Mouse (Mus musculus) liver, embryonic 16.5 days (tissue): Measurements from ENCODE around the gene 2900026A02Rik. TPM values are rescaled to one million over a fixed set of nuclear protein-coding genes. Genes with fewer than 3 reads are reported as not detected.

ENCODE experiments used
- ATAC-seq: fragments of 200-750 bp; cut with Nextera tagmentation; 2 replicates; pipeline ENCODE4 v1.8.0; 2017; ENCODE audit warnings: low read depth, mild to moderate bottlenecking, moderate number of reproducible peaks, moderate library complexity
- H3K27ac ChIP-seq: fragments of 300-500 bp; sonication (generic); 2 replicates; pipeline ENCODE4 v1.5.1; 2014; ENCODE audit warnings: mild to moderate bottlenecking, low read length
- H3K27me3 ChIP-seq: fragments of 300-500 bp; sonication (generic); 2 replicates; pipeline ENCODE4 v1.6.1; 2014; ENCODE audit warnings: low read depth, low read length, mixed read lengths; ENCODE audit not compliant: control insufficient read depth, insufficient read depth
- H3K36me3 ChIP-seq: fragments of 300-500 bp; sonication (generic); 2 replicates; pipeline ENCODE4 v1.6.1; 2014; ENCODE audit warnings: mild to moderate bottlenecking; ENCODE audit not compliant: control insufficient read depth, insufficient read depth
- H3K4me1 ChIP-seq: fragments of 300-500 bp; sonication (generic); 2 replicates; pipeline ENCODE4 v1.6.1; 2014; ENCODE audit warnings: low read depth, low read length, mixed read lengths; ENCODE audit not compliant: control insufficient read depth
- H3K4me2 ChIP-seq: fragments of 300-500 bp; sonication (generic); 2 replicates; pipeline ENCODE4 v1.6.1; 2014; ENCODE audit warnings: low read depth, low read length, mixed read lengths
- H3K4me3 ChIP-seq: fragments of 300-500 bp; sonication (generic); 2 replicates; pipeline ENCODE4 v1.5.1; 2014; ENCODE audit warnings: low read depth, mild to moderate bottlenecking, low read length
- H3K9ac ChIP-seq: fragments of 300-500 bp; sonication (generic); 2 replicates; pipeline ENCODE4 v1.6.1; 2014; ENCODE audit warnings: low read depth, low read length
- H3K9me3 ChIP-seq: fragments of 300-500 bp; sonication (generic); replicated peaks from 2 replicates; pipeline ENCODE4 v1.6.1; 2016; ENCODE audit warnings: low read length; ENCODE audit not compliant: control insufficient read depth
- WGBS: fragments of 180-500 bp; shearing (Covaris S2); extraction: QIAGEN DNeasy Blood & Tissue Kit; methylation state at CpG from one replicate; pipeline ENCODE4 v1.1.7; 2014; ENCODE audit not compliant: insufficient replicate concordance; 5-methylcytosine and 5-hydroxymethylcytosine counted together
- polyA plus RNA-seq: library from polyadenylated mRNA; unstranded; fragments of >200 nt; fragmentation: Nextera tagmentation; extraction: Ambion mirVana; gene quantifications from 2 replicates; pipeline ENCODE4 v1.2.1, GENCODE M21; 2015

The 2900026A02Rik gene
- polyA plus RNA-seq, 1 experiment from 2014 or later = 3.4 TPM

GRCm38 (mm10) chr5:113120741-113121590, 100.1 kb downstream of the 2900026A02Rik start:
- Histone ChIP-seq H3K9me3 (no peaks in the 10 kb centered on the region), H3K27ac (no peak overlapping the region), H3K27me3 (no peaks in the 10 kb centered on the region), H3K4me2 (no peak overlapping the region), H3K9ac (no peak overlapping the region), H3K4me3 (no peak overlapping the region), H3K4me1 (peaks cover 27% of the 10 kb centered on the region), H3K36me3 (no peaks in the 10 kb centered on the region)
- WGBS = 39% methylated on average over 15 of the region's 15 CpGs
- no peak for ATAC-seq

GRCm38 (mm10) chr5:113119861-113120465, 101.1 kb downstream of the 2900026A02Rik start:
- Histone ChIP-seq H3K9me3 (no peaks in the 10 kb centered on the region), H3K4me2 (peak overlapping the region; percentile 56), H3K4me3 (peak overlapping the region; percentile 21; the same call in 1 of the 2 replicates), H3K27me3 (no peaks in the 10 kb centered on the region), H3K36me3 (no peaks in the 10 kb centered on the region), H3K9ac (peak overlapping the region; percentile 30), H3K27ac (peak overlapping the region; percentile 25; the same call in 1 of the 2 replicates), H3K4me1 (peaks cover 31% of the 10 kb centered on the region)
- WGBS = 8% methylated on average over 13 of the region's 13 CpGs
- ATAC-seq = no peak

GRCm38 (mm10) chr5:113119291-113119690, 101.7 kb downstream of the 2900026A02Rik start:
- H3K4me1 ChIP-seq = peaks cover 38% of the 10 kb centered on the region
- H3K4me2 ChIP-seq = peak overlapping the region; percentile 56

GRCm38 (mm10) chr5:113118695-113119094, 102.3 kb downstream of the 2900026A02Rik start:
- peak; percentile 65 for ATAC-seq
- Histone ChIP-seq H3K36me3 (no peaks in the 10 kb centered on the region), H3K27me3 (no peaks in the 10 kb centered on the region), H3K4me2 (peak overlapping the region; percentile 56), H3K4me3 (peak overlapping the region; percentile 40), H3K27ac (peak overlapping the region; percentile 44), H3K9me3 (no peaks in the 10 kb centered on the region), H3K9ac (peak overlapping the region; percentile 31; the same call in 1 of the 2 replicates), H3K4me1 (peaks cover 40% of the 10 kb centered on the region)
- 20% methylated on average over 6 of the region's 6 CpGs for WGBS

More at GRCm38 (mm10) chr5:113119291-113119690, 101.7 kb downstream of the 2900026A02Rik start:
- Histone ChIP-seq H3K36me3 (no peaks in the 10 kb centered on the region), H3K27ac (peak overlapping the region; percentile 44), H3K4me3 (peak overlapping the region; percentile 40), H3K9me3 (no peaks in the 10 kb centered on the region), H3K27me3 (no peaks in the 10 kb centered on the region), H3K9ac (peak overlapping the region; percentile 31; the same call in 1 of the 2 replicates)
- no peak for ATAC-seq
- WGBS = 16% methylated on average over 9 of the region's 9 CpGs

- peaks cover 40% of the 10 kb centered on the region for H3K4me1 ChIP-seq
- no peaks in the 10 kb centered on the region for H3K9me3 ChIP-seq
- no peaks in the 10 kb centered on the region for H3K27me3 ChIP-seq
- H3K27ac ChIP-seq = no peak overlapping the region
- no peak for ATAC-seq
- H3K4me2 ChIP-seq = no peak overlapping the region
- H3K4me3 ChIP-seq = no peak overlapping the region
- H3K9ac ChIP-seq = no peak overlapping the region
- no peaks in the 10 kb centered on the region for H3K36me3 ChIP-seq
- 69% methylated on average over 5 of the region's 5 CpGs for WGBS
Observed at GRCm38 (mm10) chr5:113117361-113117760, 103.7 kb downstream of the 2900026A02Rik start.

GRCm38 (mm10) chr5:113115896-113116295, 105.1 kb downstream of the 2900026A02Rik start:
- Histone ChIP-seq H3K9ac (no peak overlapping the region), H3K4me1 (peaks cover 40% of the 10 kb centered on the region)

GRCm38 (mm10) chr5:113114264-113115225, 106.5 kb downstream of the 2900026A02Rik start:
- H3K4me1 ChIP-seq = peaks cover 33% of the 10 kb centered on the region
- H3K4me3 ChIP-seq = no peak overlapping the region
- 14% methylated on average over 20 of the region's 20 CpGs for WGBS
- H3K36me3 ChIP-seq = no peaks in the 10 kb centered on the region
- no peaks in the 10 kb centered on the region for H3K9me3 ChIP-seq
- no peak overlapping the region for H3K4me2 ChIP-seq
- ATAC-seq = peak; percentile 32
- H3K27me3 ChIP-seq = no peaks in the 10 kb centered on the region
- H3K27ac ChIP-seq = peak overlapping the region; percentile 42
- no peak overlapping the region for H3K9ac ChIP-seq

More at GRCm38 (mm10) chr5:113115896-113116295, 105.1 kb downstream of the 2900026A02Rik start:
- H3K9me3 ChIP-seq = no peaks in the 10 kb centered on the region
- WGBS = 78% methylated on average over 10 of the region's 10 CpGs
- H3K4me2 ChIP-seq = no peak overlapping the region
- H3K27me3 ChIP-seq = no peaks in the 10 kb centered on the region
- no peak for ATAC-seq
- no peaks in the 10 kb centered on the region for H3K36me3 ChIP-seq
- no peak overlapping the region for H3K4me3 ChIP-seq
- no peak overlapping the region for H3K27ac ChIP-seq

GRCm38 (mm10) chr5:113113120-113113519, 107.9 kb downstream of the 2900026A02Rik start:
- H3K4me2 ChIP-seq = no peak overlapping the region
- no peaks in the 10 kb centered on the region for H3K27me3 ChIP-seq
- peaks cover 26% of the 10 kb centered on the region for H3K4me1 ChIP-seq
- no peak overlapping the region for H3K4me3 ChIP-seq
- no peak overlapping the region for H3K27ac ChIP-seq
- H3K36me3 ChIP-seq = no peaks in the 10 kb centered on the region
- 24% methylated on average over 5 of the region's 5 CpGs for WGBS
- H3K9ac ChIP-seq = no peak overlapping the region
- H3K9me3 ChIP-seq = no peaks in the 10 kb centered on the region
- no peak for ATAC-seq
